Mouse (Mus musculus) left cerebral cortex, adult 9 months (tissue): Measurements from ENCODE around the gene Orm2.

Source experiments
- DNase-seq, 2 experiments: peaks; one replicate each; pipeline ENCODE4 v3.0.0; 2022; ENCODE audit warnings: low spot score in 2 of 2

Orm2 gene

DNA sequence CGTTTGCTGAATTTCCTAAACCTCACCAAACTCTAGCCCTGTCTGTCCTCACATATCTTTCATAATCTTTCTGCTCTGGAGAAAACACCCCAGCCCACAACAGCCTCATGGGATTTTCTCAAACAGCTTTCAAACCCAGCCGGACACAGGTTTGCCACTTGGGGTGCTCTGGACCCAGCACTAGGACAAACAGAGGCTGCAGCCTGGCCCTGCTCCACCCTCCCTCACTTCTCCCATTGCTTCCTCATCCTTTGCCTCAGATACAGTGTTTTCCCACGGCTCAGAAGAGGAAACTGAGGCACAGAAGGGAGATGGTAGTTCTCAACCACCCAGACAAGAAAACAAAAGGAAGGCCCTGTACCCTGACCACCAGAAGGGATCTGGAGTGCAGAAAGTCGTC lies 43.4 kb downstream of the Orm2 start:
- no peak for DNase-seq

DNA sequence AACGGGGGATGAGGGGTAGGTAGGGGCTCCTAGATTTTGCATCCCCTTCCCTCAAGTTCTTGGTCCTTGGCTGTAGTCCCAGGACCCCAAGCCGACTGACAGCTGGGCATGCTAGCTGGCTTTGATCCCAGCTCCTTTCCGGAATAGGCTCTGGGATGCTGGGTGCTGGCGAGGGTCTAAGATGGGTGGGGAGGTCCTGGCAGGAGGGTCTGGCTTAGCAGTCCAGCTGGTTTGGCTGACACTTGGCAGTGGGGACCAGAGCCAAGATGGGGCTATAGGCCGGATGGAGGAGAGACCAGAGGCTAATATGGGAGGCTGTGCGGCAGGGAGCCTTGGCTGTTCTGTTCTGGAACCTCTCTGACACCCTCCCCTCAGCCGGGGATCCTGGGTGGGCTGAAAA lies 46.0 kb downstream of the Orm2 start:
- no peak for DNase-seq

DNA sequence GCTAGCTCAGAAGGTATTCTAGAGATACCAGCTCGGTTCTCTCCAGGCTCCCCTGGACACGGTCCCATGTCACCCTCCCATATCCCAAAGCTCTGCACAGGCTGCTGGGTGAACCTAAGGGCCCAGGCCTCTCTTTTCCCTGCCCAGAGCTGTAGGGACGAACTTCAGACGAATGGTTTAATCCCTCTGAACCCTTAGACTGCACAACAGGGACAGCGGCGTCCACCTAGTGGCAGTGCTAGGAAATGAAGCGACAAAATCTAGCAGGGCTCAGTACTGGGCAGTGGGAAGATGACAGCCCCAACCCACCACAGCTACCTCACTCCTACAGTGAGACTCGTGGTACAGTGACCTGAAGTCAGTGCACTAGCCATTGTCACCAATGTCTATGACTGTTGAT lies 46.4 kb downstream of the Orm2 start:
- peak in 1 of 2 experiments; percentile 56 for DNase-seq

DNA sequence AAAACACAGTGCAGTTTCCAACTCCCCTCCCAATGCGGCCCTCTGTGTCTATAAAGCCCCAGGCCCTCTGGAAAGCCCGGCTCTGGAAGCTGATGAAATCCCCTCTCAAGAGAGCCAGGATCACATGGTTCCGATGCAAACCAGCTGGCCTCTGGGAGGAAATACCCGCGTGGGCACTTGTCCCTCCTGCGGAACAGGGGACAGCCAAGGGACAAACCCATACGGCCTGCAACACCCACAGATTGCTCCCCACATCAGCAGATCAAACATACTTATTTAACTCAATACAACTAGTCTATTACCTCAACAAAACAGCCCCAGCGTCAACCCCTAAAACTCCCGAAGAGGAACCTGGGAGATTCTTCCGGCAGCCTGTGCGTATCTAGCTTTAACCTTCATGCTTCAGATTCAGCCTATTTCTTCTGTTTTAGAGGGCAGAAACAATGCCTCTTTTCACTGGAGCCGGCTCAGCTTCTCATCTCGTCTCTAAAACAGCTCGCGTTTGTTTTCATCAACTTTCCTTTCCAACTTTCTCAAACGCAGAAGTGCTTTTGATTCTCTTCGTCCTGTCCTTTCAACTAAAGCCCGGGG lies 47.2 kb downstream of the Orm2 start:
- peak in 1 of 2 experiments; percentile 36 for DNase-seq

GRCm38 (mm10) chr4:63409908-63410582 lies 47.8 kb downstream of the Orm2 start:
- DNase-seq, result peak in 1 of 2 experiments; percentile 20

DNA sequence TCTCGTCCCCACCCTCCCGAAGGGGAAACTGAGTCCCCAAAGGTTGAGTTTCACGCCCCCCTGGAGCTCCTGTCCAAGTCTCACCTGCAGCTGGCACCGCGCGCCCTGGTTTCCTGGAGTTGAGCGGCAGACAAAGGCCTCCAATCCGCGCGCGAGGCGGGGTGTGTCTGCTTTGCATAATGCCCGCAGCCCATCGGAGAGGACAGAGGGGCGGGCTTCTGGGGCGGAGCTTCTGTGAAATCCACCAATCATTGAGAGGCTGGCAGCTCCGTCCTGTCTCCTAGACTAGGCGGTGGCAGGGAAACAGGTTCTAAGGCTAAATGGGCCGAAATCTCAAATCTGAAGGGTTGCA lies 48.3 kb downstream of the Orm2 start:
- peak; percentile 73 to 90 for DNase-seq

DNA sequence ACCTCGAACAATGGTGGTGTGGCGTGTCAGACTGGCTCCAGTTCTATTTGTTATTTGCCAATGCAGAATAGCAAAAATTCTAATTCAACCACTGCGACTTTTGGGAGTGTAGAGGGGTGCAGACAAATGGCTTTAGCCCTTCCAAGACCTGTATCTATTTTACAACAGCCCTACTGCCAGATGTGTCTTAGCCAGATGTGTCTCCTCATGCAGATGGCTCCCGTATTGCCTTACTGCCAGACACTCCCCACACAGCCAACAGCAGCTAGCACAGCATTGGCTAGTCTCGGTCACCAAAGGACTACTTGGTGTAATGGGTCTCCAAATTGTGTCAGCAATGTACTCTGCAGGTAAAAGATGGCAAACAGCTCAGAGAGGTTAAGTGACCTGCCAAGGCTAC lies 49.0 kb downstream of the Orm2 start:
- DNase-seq, result no peak

DNA sequence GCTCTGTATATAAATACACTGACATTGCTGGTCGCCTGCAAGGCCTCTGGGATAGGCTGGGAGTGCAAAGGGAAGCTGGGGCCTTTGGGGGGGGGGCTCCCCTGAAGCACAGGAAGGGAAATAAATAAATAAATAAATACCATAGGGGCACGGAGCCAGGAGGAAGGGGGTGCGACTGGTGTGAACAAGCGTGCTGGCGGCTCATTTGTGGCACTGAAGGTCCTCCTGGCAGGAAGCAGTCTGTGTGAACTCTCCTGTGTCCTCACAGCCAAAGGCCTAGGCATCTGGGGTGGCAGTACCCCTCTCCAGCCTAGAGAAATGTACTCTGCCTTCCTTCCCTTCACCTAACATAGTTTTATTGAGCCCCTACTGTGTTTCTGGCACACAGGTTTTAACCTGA lies 52.7 kb downstream of the Orm2 start:
- no peak for DNase-seq
